Mouse (Mus musculus): ENCODE results near the gene Nr2e1. TPM values are rescaled to one million over a fixed set of nuclear protein-coding genes. Genes with fewer than 3 reads are reported as not detected.

Gene Nr2e1
- total RNA-seq, 1 experiment from 2014 or later = not detected

- no peak for ATAC-seq (replicated peaks; ENCODE audit: insufficient number of reproducible peaks, low FRiP score, low TSS enrichment, poor library complexity, severe bottlenecking)
These were observed 8.8 kb downstream of the Nr2e1 start for GRCm38 (mm10) chr10:42574639-42575038.

- no peak for ATAC-seq (replicated peaks; ENCODE audit: insufficient number of reproducible peaks, low FRiP score, low TSS enrichment, poor library complexity, severe bottlenecking)
These were observed 10.5 kb downstream of the Nr2e1 start for GRCm38 (mm10) chr10:42572971-42573370.

GRCm38 (mm10) chr10:42572567-42572966 is 10.9 kb downstream of the Nr2e1 start:
- ATAC-seq (replicated peaks; ENCODE audit: insufficient number of reproducible peaks, low FRiP score, low TSS enrichment, poor library complexity, severe bottlenecking) = no peak

GRCm38 (mm10) chr10:42562272-42562671 is 21.2 kb downstream of the Nr2e1 start:
- no peak for ATAC-seq (replicated peaks; ENCODE audit: insufficient number of reproducible peaks, low FRiP score, low TSS enrichment, poor library complexity, severe bottlenecking)

- no peak for ATAC-seq (replicated peaks; ENCODE audit: insufficient number of reproducible peaks, low FRiP score, low TSS enrichment, poor library complexity, severe bottlenecking)
These were observed 23.7 kb downstream of the Nr2e1 start for GRCm38 (mm10) chr10:42559581-42560200.

GRCm38 (mm10) chr10:42546507-42546906 is 36.9 kb downstream of the Nr2e1 start:
- ATAC-seq (replicated peaks; ENCODE audit: insufficient number of reproducible peaks, low FRiP score, low TSS enrichment, poor library complexity, severe bottlenecking) = no peak

- no peak for ATAC-seq (replicated peaks; ENCODE audit: insufficient number of reproducible peaks, low FRiP score, low TSS enrichment, poor library complexity, severe bottlenecking)
These were observed 37.5 kb downstream of the Nr2e1 start for GRCm38 (mm10) chr10:42545707-42546503.

GRCm38 (mm10) chr10:42537571-42538316 is 45.7 kb downstream of the Nr2e1 start:
- ATAC-seq (replicated peaks; ENCODE audit: insufficient number of reproducible peaks, low FRiP score, low TSS enrichment, poor library complexity, severe bottlenecking) = no peak

GRCm38 (mm10) chr10:42533836-42534453 is 49.5 kb downstream of the Nr2e1 start:
- ATAC-seq (replicated peaks; ENCODE audit: insufficient number of reproducible peaks, low FRiP score, low TSS enrichment, poor library complexity, severe bottlenecking) = no peak

- ATAC-seq (replicated peaks; ENCODE audit: insufficient number of reproducible peaks, low FRiP score, low TSS enrichment, poor library complexity, severe bottlenecking) = no peak
These were observed 57.8 kb downstream of the Nr2e1 start for GRCm38 (mm10) chr10:42525682-42526081.

GRCm38 (mm10) chr10:42523556-42524162 is 59.8 kb downstream of the Nr2e1 start:
- ATAC-seq (replicated peaks; ENCODE audit: insufficient number of reproducible peaks, low FRiP score, low TSS enrichment, poor library complexity, severe bottlenecking) = no peak

- ATAC-seq (replicated peaks; ENCODE audit: insufficient number of reproducible peaks, low FRiP score, low TSS enrichment, poor library complexity, severe bottlenecking) = no peak
These were observed 60.5 kb downstream of the Nr2e1 start for GRCm38 (mm10) chr10:42522912-42523311.

GRCm38 (mm10) chr10:42521315-42521981 is 62.0 kb downstream of the Nr2e1 start:
- no peak for ATAC-seq (replicated peaks; ENCODE audit: insufficient number of reproducible peaks, low FRiP score, low TSS enrichment, poor library complexity, severe bottlenecking)

- no peak for ATAC-seq (replicated peaks; ENCODE audit: insufficient number of reproducible peaks, low FRiP score, low TSS enrichment, poor library complexity, severe bottlenecking)
These were observed 65.1 kb downstream of the Nr2e1 start for GRCm38 (mm10) chr10:42518363-42518762.

GRCm38 (mm10) chr10:42514125-42514524 is 69.3 kb downstream of the Nr2e1 start:
- no peak for ATAC-seq (replicated peaks; ENCODE audit: insufficient number of reproducible peaks, low FRiP score, low TSS enrichment, poor library complexity, severe bottlenecking)

All from monocyte, adult 5-6 weeks (primary cell).